Mouse (Mus musculus): ENCODE results near the gene Fig4. TPM values are rescaled to one million over a fixed set of nuclear protein-coding genes. Genes with fewer than 3 reads are reported as not detected.

Gene Fig4
- total RNA-seq, 2 experiments from 2014 or later = 34.2 to 35.5 TPM

DNA sequence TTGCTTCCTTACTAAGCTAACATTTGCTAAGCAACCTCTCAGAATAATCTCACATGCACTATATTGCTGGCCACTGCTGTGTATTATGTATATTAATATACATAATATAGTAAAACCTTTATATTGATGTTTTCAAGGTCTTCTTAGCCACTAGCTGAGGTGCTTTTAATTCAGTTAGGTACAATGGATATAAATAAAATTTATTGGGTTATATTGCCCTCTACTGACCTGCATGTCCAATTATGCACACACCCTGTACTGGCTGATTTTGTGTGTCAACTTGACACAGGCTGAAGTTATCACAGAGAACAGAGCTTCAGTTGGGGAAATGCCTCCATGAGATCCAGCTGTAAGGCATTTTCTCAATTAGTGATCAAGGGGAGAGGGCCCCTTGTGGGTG lies 41.2 kb downstream of the Fig4 start:
- DNase-seq (ENCODE audit: extremely low spot score in 1 of 2, low spot score in 1 of 2) = no peak

DNA sequence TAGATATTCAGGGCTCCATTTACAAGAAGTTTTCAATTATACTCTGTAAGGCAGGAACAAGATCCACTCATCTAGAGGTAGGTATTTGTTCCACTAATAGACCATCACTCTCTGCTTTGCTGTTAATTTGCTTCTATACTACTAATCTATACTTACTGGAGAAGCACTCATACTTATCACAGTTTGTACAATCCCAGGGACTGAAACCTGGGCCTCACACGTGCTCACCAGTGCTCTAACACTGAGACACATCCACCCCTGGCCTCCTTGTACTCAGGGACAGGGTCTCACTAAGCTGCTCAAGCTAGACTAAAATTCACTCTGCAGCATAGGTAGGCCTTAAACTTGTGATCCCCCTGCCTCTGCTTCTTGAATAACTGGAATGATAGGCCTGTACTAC lies 41.8 kb downstream of the Fig4 start:
- no peak for DNase-seq (ENCODE audit: extremely low spot score in 1 of 2, low spot score in 1 of 2)

DNA sequence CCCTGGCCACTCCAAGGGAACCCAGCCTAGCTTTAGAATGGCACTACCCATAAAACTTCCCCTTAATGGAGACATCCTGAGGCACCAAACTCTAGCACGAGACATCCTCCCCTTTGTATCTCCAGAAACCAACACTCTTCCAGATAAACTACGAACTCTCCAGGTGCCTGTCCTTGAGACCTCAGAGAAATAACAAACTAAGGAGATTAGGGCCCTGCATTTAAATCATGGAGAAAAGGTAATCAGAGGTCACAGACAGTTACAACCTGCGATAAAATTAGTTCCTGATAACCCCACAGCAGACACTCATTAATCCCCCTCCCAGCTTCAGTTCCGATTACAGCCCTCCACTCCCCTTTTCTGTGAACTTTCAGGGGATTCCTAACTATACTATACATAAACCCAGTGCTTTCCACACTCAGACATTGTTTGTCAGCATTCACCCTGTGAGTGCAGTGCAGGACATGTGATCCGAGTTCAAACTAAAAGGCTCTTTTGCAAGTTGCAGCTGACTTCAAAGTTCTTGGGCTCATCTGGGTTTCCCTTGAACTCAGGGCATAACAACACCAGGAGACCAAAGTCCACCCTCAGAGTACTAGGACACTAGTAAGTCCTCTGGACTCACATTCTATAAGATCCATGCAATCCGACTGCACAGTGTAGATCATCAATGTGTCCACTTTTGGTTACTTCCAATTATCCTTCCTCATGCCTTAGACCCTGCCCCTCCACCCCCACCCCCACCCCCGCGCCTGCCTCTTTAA lies 42.6 kb downstream of the Fig4 start:
- DNase-seq (ENCODE audit: extremely low spot score in 1 of 2, low spot score in 1 of 2) = no peak

DNA sequence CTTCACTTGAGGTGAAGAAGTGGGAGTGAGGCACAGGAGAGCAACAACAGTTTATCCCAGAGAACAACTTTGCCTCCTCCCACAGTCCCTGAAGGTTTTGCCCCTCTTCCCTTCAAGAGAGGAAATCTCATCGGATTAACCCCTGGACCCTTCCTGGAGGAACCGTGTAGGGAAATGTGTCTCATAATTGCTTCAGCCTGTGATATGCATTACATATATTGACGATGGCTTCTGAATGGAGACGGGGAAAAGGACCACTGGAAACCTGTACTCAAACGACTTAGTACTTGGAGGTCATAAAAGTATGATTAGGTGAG lies 52.4 kb downstream of the Fig4 start:
- DNase-seq (ENCODE audit: extremely low spot score in 1 of 2, low spot score in 1 of 2) = no peak

DNA sequence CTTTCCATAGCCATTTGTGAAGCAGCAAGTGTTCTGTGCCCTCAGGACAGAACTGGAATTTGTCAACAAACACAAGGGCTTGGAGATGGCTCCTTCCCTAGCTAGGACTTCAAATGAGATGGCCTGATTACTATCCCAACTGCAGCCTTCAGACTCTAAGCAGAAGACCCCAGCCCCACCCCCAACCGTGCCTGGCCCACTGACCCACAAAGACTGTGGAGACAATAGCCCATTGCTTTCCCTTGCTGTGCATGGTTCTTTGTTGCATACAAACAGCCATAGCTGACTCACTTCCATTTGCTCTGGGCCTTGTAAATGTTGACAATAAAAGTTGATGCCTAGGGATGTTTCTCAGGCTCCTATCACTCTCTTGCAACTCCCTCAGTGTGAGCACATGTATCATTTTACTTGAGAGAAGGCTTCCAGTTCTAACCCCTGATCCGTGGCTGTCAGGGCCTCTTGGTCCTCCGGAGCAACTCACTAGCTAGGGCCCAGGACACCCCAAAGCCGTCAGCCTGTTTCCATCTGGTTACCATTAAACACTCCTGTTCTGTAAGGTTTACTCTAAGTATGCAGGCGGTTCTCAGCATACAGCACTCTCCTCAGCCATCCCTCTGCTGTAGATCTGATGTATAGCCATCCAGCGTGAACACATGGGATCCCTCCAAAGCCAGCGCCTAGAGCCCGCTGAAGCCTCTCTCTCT lies 52.9 kb downstream of the Fig4 start:
- no peak for DNase-seq (ENCODE audit: extremely low spot score in 1 of 2, low spot score in 1 of 2)

DNA sequence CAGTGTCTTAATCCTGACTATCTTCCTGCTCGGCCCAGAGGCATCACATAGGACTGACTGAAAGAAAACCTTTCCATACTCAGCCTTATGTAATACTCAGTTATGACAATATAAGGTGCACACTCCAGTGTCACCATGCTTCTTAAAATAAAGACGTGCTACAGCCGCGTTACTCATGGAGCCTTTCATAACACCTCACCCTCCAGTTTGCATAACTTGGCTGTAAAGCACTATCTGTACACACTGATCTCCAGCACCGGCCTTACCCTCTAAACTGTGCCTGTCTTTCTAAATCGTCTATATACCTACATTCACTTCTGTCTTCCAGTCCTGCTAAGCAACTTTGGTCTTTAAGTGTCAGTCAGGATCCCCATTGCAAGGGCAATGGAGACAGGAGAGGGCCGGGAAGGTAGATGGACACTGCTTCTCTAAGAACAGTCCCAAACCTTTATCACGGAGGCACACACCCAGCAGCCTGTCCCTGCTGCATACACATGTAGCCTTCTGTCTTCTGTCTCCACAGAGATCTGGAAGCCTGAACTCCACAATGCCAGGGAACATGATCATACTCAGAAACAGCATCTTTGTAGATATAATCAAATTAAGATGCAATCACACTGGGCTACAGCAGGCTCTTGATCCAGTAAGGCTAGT lies 53.9 kb downstream of the Fig4 start:
- no peak for DNase-seq (ENCODE audit: extremely low spot score in 1 of 2, low spot score in 1 of 2)

DNA sequence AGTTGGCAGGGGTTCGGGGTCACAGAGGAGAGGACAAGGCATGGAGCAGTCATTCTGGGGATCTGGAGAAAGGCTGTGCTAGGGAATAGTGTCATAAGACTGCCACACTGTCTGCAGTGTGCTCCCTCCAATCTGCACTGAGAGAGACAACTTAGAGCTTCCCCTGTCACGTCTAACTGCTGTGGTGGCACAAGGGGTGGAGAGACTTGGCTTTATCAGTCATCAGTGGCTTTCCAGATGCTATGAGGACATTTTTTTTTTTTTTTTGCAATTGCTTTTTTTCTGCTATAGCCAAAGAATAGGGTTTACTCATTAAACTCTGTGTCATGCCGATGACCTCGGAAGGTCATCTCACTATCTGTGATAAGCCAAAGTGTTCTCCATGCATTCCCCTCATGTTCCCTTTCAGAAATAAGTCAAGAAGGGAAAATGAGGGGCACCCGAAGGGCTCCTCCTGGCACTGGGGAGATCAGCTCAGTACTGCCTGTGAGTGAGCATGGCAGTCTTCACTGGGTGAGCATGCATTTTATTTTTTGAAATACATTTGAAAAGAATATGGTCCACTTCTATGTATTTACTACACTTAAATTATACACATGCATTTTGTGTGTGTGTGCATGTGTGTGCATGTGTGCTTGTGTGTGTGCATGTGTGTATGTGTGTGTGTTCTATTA lies 55.1 kb downstream of the Fig4 start:
- no peak for DNase-seq (ENCODE audit: extremely low spot score in 1 of 2, low spot score in 1 of 2)

DNA sequence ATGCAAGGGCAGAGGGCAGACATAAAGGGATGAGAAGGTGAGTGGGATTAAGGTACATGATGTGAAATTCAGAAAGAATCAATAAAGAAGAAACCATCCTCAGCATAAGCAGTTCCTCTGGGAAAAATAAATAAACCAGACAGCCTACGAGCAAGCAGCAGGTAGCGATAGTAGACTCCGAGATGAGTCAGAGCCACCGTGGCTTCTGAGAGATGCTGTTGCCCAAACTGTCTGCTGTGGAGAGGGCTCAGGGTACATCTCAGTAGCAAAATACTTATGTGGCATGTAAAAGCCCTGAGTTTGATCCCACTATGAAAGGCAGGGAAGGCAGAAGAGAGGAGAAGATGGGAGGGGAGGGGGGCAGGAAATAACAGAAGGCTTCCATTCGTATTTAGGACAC lies 56.9 kb downstream of the Fig4 start:
- DNase-seq (ENCODE audit: extremely low spot score in 1 of 2, low spot score in 1 of 2) = no peak

DNA sequence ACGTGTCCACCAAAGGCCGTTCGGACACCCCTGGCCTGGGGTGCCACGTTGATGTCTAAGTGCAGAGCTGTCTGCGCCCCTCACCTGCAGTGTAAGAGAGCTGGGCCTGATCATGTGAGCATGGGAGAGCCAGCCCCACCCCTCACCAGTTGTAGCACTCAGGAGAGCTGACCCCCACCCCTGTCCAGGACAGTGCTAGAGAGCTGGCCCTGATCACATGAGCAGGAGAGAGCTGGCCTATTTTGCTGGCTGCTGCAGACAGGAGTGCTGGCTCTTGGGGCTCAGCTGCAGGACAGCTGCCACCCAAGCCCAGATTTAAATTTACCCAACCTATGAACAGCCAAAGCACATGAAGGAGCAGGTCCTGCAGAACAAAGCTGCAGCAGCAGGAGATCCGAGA lies 57.6 kb downstream of the Fig4 start:
- no peak for DNase-seq (ENCODE audit: extremely low spot score in 1 of 2, low spot score in 1 of 2)

DNA sequence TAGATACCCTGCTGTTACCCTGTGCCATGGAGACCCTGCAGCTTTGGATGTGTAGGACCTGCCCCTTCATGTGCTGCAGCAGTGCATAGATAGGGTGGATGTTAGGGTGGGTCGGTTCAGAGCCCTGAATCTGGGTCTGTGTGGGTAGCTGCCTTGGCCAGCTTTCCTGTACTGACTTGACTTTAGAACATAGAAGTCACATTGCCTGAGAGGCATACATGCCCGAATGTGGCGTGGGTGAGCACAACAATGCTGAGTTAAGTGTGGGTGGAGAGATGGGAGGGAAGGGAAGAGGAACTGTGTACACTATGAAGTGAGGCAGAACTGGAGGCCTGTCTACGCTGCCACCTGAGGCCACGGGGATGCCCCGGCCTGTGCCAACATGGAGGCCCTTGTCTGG lies 58.0 kb downstream of the Fig4 start:
- DNase-seq (ENCODE audit: extremely low spot score in 1 of 2, low spot score in 1 of 2) = no peak

DNA sequence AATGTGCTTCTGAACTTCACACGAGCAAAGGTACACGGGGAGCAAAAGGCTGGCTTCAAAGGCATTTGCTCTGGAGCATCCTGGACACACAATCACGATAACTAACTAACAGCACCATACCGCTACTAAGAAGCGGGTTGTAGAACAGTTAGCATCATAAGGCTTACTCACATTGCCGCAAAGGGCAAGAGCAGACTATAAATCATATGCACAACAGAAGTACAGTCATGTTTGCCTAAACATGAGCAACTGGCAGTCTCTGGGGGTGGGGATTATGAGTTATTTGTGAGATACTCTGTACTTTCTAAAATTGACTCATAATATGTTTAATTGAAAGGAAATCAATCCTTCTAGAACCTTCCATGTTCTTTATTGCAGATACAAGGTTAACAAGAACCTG lies 59.1 kb downstream of the Fig4 start:
- no peak for DNase-seq (ENCODE audit: extremely low spot score in 1 of 2, low spot score in 1 of 2)

DNA sequence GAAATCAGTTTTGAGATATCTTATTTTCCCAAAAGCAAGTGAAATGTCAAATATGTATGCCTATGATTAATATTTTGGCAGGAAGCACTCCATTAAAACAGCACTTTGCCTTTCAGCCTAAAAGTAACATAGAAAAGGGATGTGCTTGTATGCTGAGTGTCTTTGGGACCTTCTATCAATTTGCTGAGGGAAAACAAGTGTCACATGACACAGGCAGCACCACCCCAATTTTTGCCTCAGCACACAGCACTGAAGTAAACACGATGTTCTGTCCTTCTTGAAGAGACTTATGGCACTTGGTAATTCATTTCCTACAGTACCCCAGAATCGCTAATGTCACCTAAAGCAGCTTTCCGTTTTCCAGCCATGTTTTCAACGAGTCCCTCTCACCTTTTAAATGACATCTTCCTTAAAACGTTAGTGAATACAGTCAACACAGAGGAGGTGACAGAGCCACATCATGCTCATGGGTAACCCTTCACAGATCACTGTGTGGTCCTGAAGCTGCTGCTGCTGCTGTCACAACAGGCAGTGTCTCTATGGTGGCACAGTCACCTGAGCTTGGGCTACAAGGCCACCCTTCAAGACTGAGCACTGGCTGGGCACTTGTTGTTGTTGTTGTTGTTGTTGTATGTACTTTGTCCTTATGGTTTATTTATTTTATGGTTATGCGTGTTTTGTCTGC lies 61.4 kb downstream of the Fig4 start:
- no peak for DNase-seq (ENCODE audit: extremely low spot score in 1 of 2, low spot score in 1 of 2)

DNA sequence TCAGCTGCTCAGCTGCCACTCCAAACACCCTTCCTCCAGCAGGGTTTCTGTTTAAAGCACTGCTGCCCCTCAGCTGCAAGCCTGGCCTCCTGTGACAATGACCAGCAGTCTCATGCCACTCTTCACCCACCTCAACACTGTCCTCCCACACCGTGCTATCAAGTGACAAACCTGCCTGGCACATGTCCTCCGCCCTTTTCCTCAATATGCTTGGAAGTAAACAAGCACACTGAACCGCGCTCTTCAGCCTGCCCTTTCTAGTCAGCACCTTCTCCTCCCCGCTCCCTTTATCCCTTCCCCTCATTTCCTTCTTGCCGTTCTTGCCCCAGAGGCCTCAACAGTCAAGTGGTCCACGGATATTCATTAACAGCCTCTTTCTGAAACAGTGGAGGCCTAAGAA lies 62.0 kb downstream of the Fig4 start:
- DNase-seq (ENCODE audit: extremely low spot score in 1 of 2, low spot score in 1 of 2) = no peak

DNA sequence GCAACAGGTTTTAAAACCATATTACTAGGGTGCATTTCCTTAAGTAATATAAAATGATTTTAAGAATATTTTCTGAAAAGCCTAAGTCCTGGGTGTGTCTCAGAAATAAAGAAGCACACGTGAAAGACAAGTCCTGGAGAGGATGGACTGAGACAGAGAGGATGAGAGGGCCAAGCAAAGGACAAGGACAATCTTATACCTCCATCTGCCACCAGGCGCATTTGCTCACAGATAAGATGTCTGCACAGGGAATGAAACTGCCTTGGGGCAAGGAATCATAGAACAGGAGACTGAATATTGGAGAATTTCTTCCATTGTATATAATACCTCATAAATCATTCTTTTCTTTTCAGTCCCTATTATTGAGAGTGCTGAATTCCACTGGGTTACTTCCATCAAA lies 67.0 kb downstream of the Fig4 start:
- DNase-seq (ENCODE audit: extremely low spot score in 1 of 2, low spot score in 1 of 2) = no peak

DNA sequence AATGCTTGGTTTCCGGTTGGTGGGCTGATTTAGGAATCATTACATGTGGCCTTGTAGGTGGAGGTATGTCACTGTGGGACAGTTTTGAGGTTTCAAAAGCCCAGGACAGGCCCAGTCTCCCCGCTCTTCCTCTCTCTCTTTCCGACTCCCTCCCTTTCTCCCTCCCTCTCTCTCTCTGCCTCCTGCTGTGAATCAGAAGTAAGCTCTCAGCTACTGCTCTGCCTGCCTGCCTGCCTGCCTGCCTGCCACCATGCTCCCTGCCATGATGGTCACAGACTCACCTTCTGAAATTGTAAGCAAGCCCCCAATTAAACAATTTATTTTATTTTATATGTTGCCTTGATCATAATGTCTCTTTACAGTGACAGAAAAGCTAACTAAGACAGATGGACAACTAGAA lies 67.5 kb downstream of the Fig4 start:
- no peak for DNase-seq (ENCODE audit: extremely low spot score in 1 of 2, low spot score in 1 of 2)

DNA sequence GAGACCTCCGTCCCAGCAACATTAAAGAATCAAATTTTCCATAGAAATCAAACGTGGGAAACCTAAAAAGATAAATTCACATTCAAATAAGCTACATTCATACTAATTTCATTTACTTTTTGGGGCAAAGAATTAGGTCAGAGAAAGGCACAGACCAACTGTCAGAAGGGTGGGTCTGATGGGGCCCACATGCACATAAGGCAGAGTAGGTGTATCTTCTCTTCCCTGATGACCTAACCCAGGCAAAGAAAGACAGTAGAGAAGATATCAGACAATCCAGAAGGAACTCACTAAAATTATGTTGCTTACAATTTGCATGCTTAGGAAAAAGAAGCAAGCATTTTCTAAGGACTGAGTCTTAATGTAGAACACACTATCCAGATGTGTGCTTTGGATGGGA lies 67.9 kb downstream of the Fig4 start:
- DNase-seq (ENCODE audit: extremely low spot score in 1 of 2, low spot score in 1 of 2) = no peak

DNA sequence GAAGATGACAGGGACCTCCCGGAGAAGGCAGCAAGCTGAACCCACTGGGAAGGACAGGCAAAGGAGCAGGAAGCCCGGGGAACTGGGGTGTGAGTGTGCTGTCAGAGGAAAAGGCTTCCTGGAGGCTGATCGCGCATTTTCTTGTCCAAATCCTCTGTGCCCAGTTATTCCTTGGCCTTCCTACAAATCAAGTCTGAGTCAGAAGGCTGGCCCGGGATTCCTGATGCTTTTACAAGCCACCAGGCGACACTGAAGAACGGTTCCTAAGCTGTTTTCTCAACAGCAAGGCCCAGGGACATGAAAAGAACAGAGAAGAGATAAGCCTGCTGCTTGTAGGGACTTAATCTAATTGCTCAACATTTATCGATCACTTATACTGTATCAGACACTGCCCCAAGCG lies 68.5 kb downstream of the Fig4 start:
- DNase-seq (ENCODE audit: extremely low spot score in 1 of 2, low spot score in 1 of 2) = no peak

DNA sequence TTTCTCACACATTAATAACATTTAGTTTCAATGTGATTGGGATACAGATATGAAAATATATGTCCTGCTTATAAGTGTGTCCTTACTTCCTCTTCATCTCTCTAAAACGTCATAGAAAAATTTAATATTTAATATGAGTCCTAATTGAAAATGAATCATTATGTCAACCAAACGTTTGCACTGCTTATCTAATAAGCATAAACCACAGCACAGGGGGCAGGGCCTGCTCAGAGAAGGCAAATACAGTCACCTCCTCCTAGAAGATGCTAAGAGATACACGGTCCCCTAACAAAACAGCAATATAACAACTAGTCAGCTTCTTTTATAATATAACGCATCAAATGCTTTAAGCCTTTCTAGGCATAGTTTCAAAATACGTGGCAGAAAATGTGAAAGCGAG lies 69.9 kb downstream of the Fig4 start:
- DNase-seq (ENCODE audit: extremely low spot score in 1 of 2, low spot score in 1 of 2) = no peak

DNA sequence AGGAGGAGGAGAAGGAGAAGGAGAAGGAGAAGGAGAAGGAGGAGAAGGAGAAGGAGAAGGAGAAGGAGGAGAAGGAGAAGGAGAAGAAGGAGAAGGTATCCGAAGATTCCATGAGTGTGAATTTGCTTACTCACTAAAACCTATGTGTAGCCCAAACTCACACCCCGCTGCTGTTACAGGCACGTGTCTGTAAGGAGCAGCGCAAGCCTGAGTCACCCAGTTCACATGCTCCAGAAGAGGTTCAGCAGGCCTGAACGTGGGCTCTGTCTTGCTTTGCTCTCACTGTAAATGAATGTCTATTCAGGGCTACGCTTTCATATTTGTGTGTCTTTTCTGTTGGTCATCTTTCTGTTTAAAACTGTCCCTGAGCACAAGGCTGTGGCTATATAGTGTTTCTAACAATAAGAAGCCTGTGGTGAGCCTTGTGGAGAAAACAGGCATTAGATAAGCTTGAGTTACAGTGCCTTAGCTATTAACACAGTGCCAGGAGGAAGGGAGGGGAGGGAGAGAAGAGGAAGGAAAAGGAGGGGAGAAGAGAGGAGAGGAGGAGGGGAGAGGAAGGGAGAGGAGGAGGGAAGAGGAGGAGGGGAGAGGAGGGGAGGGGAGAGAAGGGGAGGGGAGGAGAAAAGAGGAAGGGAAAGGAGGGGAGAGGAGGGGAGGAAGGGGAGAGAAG lies 71.8 kb downstream of the Fig4 start:
- no peak for DNase-seq (ENCODE audit: extremely low spot score in 1 of 2, low spot score in 1 of 2)

DNA sequence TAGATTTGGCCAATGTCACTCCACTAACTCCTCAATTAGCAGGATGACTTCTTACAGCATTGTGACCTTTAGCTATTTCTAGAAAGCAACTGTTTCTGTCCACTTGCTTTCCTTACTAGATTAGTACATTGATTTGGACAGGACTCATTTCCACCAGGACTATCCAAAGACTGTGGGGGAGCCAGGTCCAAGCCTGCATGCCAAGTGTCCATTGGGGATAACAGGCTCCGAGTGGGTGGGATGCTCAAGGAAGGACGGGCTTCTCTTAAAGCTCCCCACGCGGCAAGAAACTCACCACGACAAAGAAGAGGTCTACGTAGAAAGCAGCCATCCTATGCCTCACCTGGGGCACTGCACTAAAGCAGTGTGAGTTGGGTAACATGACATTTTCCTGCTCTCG lies 75.4 kb downstream of the Fig4 start:
- no peak for DNase-seq (ENCODE audit: extremely low spot score in 1 of 2, low spot score in 1 of 2)
